Mouse (Mus musculus): Measurements from ENCODE around the gene Arl8b. TPM values are rescaled to one million over a fixed set of nuclear protein-coding genes. Genes with fewer than 3 reads are reported as not detected.
A peak's percentile ranks its signal among the peaks of the same experiment; 100 is the strongest.

Gene Arl8b
- polyA plus RNA-seq (2014; fragmentation: Nextera tagmentation; extraction: Ambion mirVana): 124 and 137 TPM in 2 replicates

GRCm38 (mm10) chr6:108782526-108783183 is at the start of gene Arl8b:
Gene Arl8b, plus strand, starts transcription at chr6:108783099.
- Histone ChIP-seq H3K4me2 (replicated peaks) (peak within 1 kb of the TSS; percentile 80), H3K36me3 (replicated peaks; ENCODE audit: control insufficient read depth, insufficient read depth) (no peaks in the 10 kb centered on the region), H3K9ac (peak within 1 kb of the TSS; percentile 94), H3K27me3 (ENCODE audit: control insufficient read depth, insufficient read depth, low read length) (no peaks in the 10 kb centered on the region), H3K9me3 (ENCODE audit: control insufficient read depth, low read length) (no peaks in the 10 kb centered on the region), H3K4me1 (replicated peaks; ENCODE audit: control insufficient read depth, insufficient read depth, low read length) (peaks cover 19% of the 10 kb centered on the region), H3K27ac (peak within 1 kb of the TSS; percentile 86), H3K4me3 (replicated peaks; ENCODE audit: low read length) (peak within 1 kb of the TSS; percentile 84)
- peak; percentile 97 for ATAC-seq (ENCODE audit: low FRiP score)
- 10% methylated on average over 36 of the region's 36 CpGs for WGBS
- peak; percentile 98 for DNase-seq (ENCODE audit: low spot score)

GRCm38 (mm10) chr6:108735910-108736750 is 46.8 kb upstream of the Arl8b start:
- Histone ChIP-seq H3K9ac (no peak overlapping the region), H3K36me3 (replicated peaks; ENCODE audit: control insufficient read depth, insufficient read depth) (no peaks in the 10 kb centered on the region), H3K4me1 (replicated peaks; ENCODE audit: control insufficient read depth, insufficient read depth, low read length) (no peaks in the 10 kb centered on the region), H3K27me3 (ENCODE audit: control insufficient read depth, insufficient read depth, low read length) (no peaks in the 10 kb centered on the region), H3K4me3 (replicated peaks; ENCODE audit: low read length) (no peak overlapping the region), H3K27ac (no peak overlapping the region), H3K4me2 (replicated peaks) (no peak overlapping the region), H3K9me3 (ENCODE audit: control insufficient read depth, low read length) (no peaks in the 10 kb centered on the region)
- ATAC-seq (ENCODE audit: low FRiP score): peak; percentile 78
- peak; percentile 86 for DNase-seq (ENCODE audit: low spot score)
- 51% methylated on average over 9 of the region's 9 CpGs for WGBS

- DNase-seq (ENCODE audit: low spot score) (no peak), ATAC-seq (ENCODE audit: low FRiP score) (no peak)
- Histone ChIP-seq H3K4me2 (replicated peaks) (no peak overlapping the region), H3K27me3 (ENCODE audit: control insufficient read depth, insufficient read depth, low read length) (no peaks in the 10 kb centered on the region), H3K36me3 (replicated peaks; ENCODE audit: control insufficient read depth, insufficient read depth) (no peaks in the 10 kb centered on the region), H3K9me3 (ENCODE audit: control insufficient read depth, low read length) (no peaks in the 10 kb centered on the region), H3K4me1 (replicated peaks; ENCODE audit: control insufficient read depth, insufficient read depth, low read length) (no peaks in the 10 kb centered on the region), H3K27ac (no peak overlapping the region), H3K9ac (no peak overlapping the region), H3K4me3 (replicated peaks; ENCODE audit: low read length) (no peak overlapping the region)
- 80% methylated on average over 9 of the region's 9 CpGs for WGBS
Measured at GRCm38 (mm10) chr6:108738463-108739203, 44.3 kb upstream of the Arl8b start.

GRCm38 (mm10) chr6:108740579-108740978 is 42.3 kb upstream of the Arl8b start:
- 83% methylated on average over 4 of the region's 4 CpGs for WGBS

GRCm38 (mm10) chr6:108743730-108744129 is 39.2 kb upstream of the Arl8b start:
- 89% methylated on average over 5 of the region's 5 CpGs for WGBS
- Histone ChIP-seq H3K4me2 (replicated peaks) (no peak overlapping the region), H3K4me3 (replicated peaks; ENCODE audit: low read length) (no peak overlapping the region), H3K36me3 (replicated peaks; ENCODE audit: control insufficient read depth, insufficient read depth) (no peaks in the 10 kb centered on the region), H3K4me1 (replicated peaks; ENCODE audit: control insufficient read depth, insufficient read depth, low read length) (no peaks in the 10 kb centered on the region), H3K9ac (no peak overlapping the region), H3K27ac (no peak overlapping the region), H3K27me3 (ENCODE audit: control insufficient read depth, insufficient read depth, low read length) (no peaks in the 10 kb centered on the region), H3K9me3 (ENCODE audit: control insufficient read depth, low read length) (no peaks in the 10 kb centered on the region)
- ATAC-seq (ENCODE audit: low FRiP score) (no peak), DNase-seq (ENCODE audit: low spot score) (no peak)

More at GRCm38 (mm10) chr6:108740579-108740978, 42.3 kb upstream of the Arl8b start:
- ATAC-seq (ENCODE audit: low FRiP score): no peak
- no peak overlapping the region for H3K4me2 ChIP-seq (replicated peaks)
- no peak for DNase-seq (ENCODE audit: low spot score)
- H3K4me3 ChIP-seq (replicated peaks; ENCODE audit: low read length): no peak overlapping the region
- no peaks in the 10 kb centered on the region for H3K4me1 ChIP-seq (replicated peaks; ENCODE audit: control insufficient read depth, insufficient read depth, low read length)
- H3K36me3 ChIP-seq (replicated peaks; ENCODE audit: control insufficient read depth, insufficient read depth): no peaks in the 10 kb centered on the region
- H3K9ac ChIP-seq: no peak overlapping the region
- H3K27ac ChIP-seq: no peak overlapping the region
- no peaks in the 10 kb centered on the region for H3K9me3 ChIP-seq (ENCODE audit: control insufficient read depth, low read length)
- no peaks in the 10 kb centered on the region for H3K27me3 ChIP-seq (ENCODE audit: control insufficient read depth, insufficient read depth, low read length)

GRCm38 (mm10) chr6:108751324-108751723 is 31.6 kb upstream of the Arl8b start:
- no peaks in the 10 kb centered on the region for H3K9me3 ChIP-seq (ENCODE audit: control insufficient read depth, low read length)
- no peak overlapping the region for H3K27ac ChIP-seq
- H3K27me3 ChIP-seq (ENCODE audit: control insufficient read depth, insufficient read depth, low read length): no peaks in the 10 kb centered on the region
- no peak for ATAC-seq (ENCODE audit: low FRiP score)
- no peak overlapping the region for H3K4me2 ChIP-seq (replicated peaks)
- H3K4me1 ChIP-seq (replicated peaks; ENCODE audit: control insufficient read depth, insufficient read depth, low read length): no peaks in the 10 kb centered on the region
- 88% methylated on average over 7 of the region's 7 CpGs for WGBS
- no peak overlapping the region for H3K9ac ChIP-seq
- no peak overlapping the region for H3K4me3 ChIP-seq (replicated peaks; ENCODE audit: low read length)
- no peak for DNase-seq (ENCODE audit: low spot score)
- H3K36me3 ChIP-seq (replicated peaks; ENCODE audit: control insufficient read depth, insufficient read depth): no peaks in the 10 kb centered on the region

GRCm38 (mm10) chr6:108752395-108752794 is 30.5 kb upstream of the Arl8b start:
- H3K9ac ChIP-seq: no peak overlapping the region
- DNase-seq (ENCODE audit: low spot score) (no peak), ATAC-seq (ENCODE audit: low FRiP score) (no peak)
- 68% methylated on average over 5 of the region's 5 CpGs for WGBS
- H3K9me3 ChIP-seq (ENCODE audit: control insufficient read depth, low read length): no peaks in the 10 kb centered on the region
- no peaks in the 10 kb centered on the region for H3K4me1 ChIP-seq (replicated peaks; ENCODE audit: control insufficient read depth, insufficient read depth, low read length)
- H3K36me3 ChIP-seq (replicated peaks; ENCODE audit: control insufficient read depth, insufficient read depth): no peaks in the 10 kb centered on the region
- H3K27me3 ChIP-seq (ENCODE audit: control insufficient read depth, insufficient read depth, low read length): no peaks in the 10 kb centered on the region
- H3K4me2 ChIP-seq (replicated peaks): no peak overlapping the region
- H3K4me3 ChIP-seq (replicated peaks; ENCODE audit: low read length): no peak overlapping the region
- H3K27ac ChIP-seq: no peak overlapping the region

- H3K9ac ChIP-seq: no peak overlapping the region
- no peak for ATAC-seq (ENCODE audit: low FRiP score)
- H3K4me2 ChIP-seq (replicated peaks): no peak overlapping the region
- no peak for DNase-seq (ENCODE audit: low spot score)
- H3K27ac ChIP-seq: no peak overlapping the region
- H3K4me1 ChIP-seq (replicated peaks; ENCODE audit: control insufficient read depth, insufficient read depth, low read length): no peaks in the 10 kb centered on the region
- H3K4me3 ChIP-seq (replicated peaks; ENCODE audit: low read length): no peak overlapping the region
- no peaks in the 10 kb centered on the region for H3K36me3 ChIP-seq (replicated peaks; ENCODE audit: control insufficient read depth, insufficient read depth)
- H3K27me3 ChIP-seq (ENCODE audit: control insufficient read depth, insufficient read depth, low read length): no peaks in the 10 kb centered on the region
- H3K9me3 ChIP-seq (ENCODE audit: control insufficient read depth, low read length): no peaks in the 10 kb centered on the region
- 98% methylated on average over 1 of the region's 1 CpGs for WGBS
Measured at GRCm38 (mm10) chr6:108753536-108753935, 29.4 kb upstream of the Arl8b start.

GRCm38 (mm10) chr6:108754376-108754775 is 28.5 kb upstream of the Arl8b start:
- DNase-seq (ENCODE audit: low spot score) (no peak), ATAC-seq (ENCODE audit: low FRiP score) (no peak)
- Histone ChIP-seq H3K4me3 (replicated peaks; ENCODE audit: low read length) (no peak overlapping the region), H3K4me1 (replicated peaks; ENCODE audit: control insufficient read depth, insufficient read depth, low read length) (no peaks in the 10 kb centered on the region), H3K27ac (no peak overlapping the region), H3K4me2 (replicated peaks) (no peak overlapping the region), H3K36me3 (replicated peaks; ENCODE audit: control insufficient read depth, insufficient read depth) (no peaks in the 10 kb centered on the region), H3K9me3 (ENCODE audit: control insufficient read depth, low read length) (no peaks in the 10 kb centered on the region), H3K9ac (no peak overlapping the region), H3K27me3 (ENCODE audit: control insufficient read depth, insufficient read depth, low read length) (no peaks in the 10 kb centered on the region)
- WGBS: 83% methylated on average over 1 of the region's 1 CpGs
